19 mouse cellular contexts compared by ENCODE assay signal in genomic region chr3:141251440-141251839, GRCm38 (mm10). TPM values are rescaled to one million over a fixed set of nuclear protein-coding genes. Genes with fewer than 3 reads are reported as not detected.
DNase-seq lines count a peak whose midpoint lies in the region.
"Had no signal": no experiment of that assay in that cellular context is flagged by ENCODE, and none has a peak within 500 bp of the region (broad histone marks: within the 10 kb centered on the region; RNA-seq: fewer than 3 reads in every experiment).

No protein-coding gene starts in this region.

- WGBS in heart, embryonic 10.5 days: 78% methylated on average over 1 of the region's 1 CpGs

- H3K9me3 ChIP-seq in heart, embryonic 10.5 days: no peaks in the 10 kb centered on the region
- H3K9me3 ChIP-seq: kidney, embryonic 15.5 days; limb, embryonic 10.5 days; liver, embryonic 12.5 days; lung, embryonic 15.5 days; midbrain, embryonic 13.5 days had no signal

- no peaks in the 10 kb centered on the region for H3K36me3 ChIP-seq in heart, embryonic 10.5 days
- H3K36me3 ChIP-seq: kidney, embryonic 15.5 days; limb, embryonic 10.5 days; liver, embryonic 12.5 days; lung, embryonic 15.5 days; midbrain, embryonic 13.5 days had no signal

- H3K4me1 ChIP-seq in heart, embryonic 10.5 days: no peaks in the 10 kb centered on the region
- H3K4me1 ChIP-seq: kidney, embryonic 15.5 days; limb, embryonic 10.5 days; liver, embryonic 12.5 days; lung, embryonic 15.5 days; midbrain, embryonic 13.5 days had no signal

- DNase-seq in cerebellum, postnatal 10 days: peak; percentile 12 to 36
- no peak for DNase-seq in cerebellum, postnatal 36 days
- DNase-seq in frontal cortex, postnatal 36 days (ENCODE audit: low spot score in 2 of 2): peak; percentile 27 to 79
- DNase-seq in left cerebral cortex, adult 11 months (ENCODE audit: low spot score): peak; percentile 28
- peak; percentile 66 to 67 for DNase-seq in right cerebral cortex, adult 2 months (ENCODE audit: low spot score in 2 of 2)
- DNase-seq in heart, embryonic 10.5 days (ENCODE audit: low spot score): no peak
- DNase-seq in spleen, adult 18-20 months: no peak
- DNase-seq in T-cell, adult 2 months (ENCODE audit: low spot score): no peak
- DNase-seq: adrenal gland, postnatal 36 days; cerebellum, postnatal 14 days; gastrocnemius, postnatal 10 days; thymus, postnatal 36 days had no signal

- H3K27me3 ChIP-seq in heart, embryonic 10.5 days (ENCODE audit: insufficient read depth, poor library complexity, severe bottlenecking): no peaks in the 10 kb centered on the region
- H3K27me3 ChIP-seq: kidney, embryonic 15.5 days; liver, embryonic 12.5 days; lung, embryonic 15.5 days; midbrain, embryonic 13.5 days had no signal

- no peak overlapping the region for H3K27ac ChIP-seq in heart, embryonic 10.5 days
- H3K27ac ChIP-seq: kidney, embryonic 15.5 days; limb, embryonic 10.5 days; liver, embryonic 12.5 days; lung, embryonic 15.5 days; midbrain, embryonic 13.5 days had no signal

- no peak overlapping the region for H3K4me3 ChIP-seq in heart, embryonic 10.5 days
- H3K4me3 ChIP-seq: kidney, embryonic 15.5 days; limb, embryonic 10.5 days; liver, embryonic 12.5 days; lung, embryonic 15.5 days; midbrain, embryonic 13.5 days had no signal

RNA-seq across cellular contexts. Expression of gene Pdha2, which starts 39.3 kb away (rescaled TPM):
- polyA plus RNA-seq in heart, embryonic 10.5 days (2016; fragmentation: Nextera tagmentation; extraction: Ambion mirVana): not detected in 2 replicates
- polyA plus RNA-seq: embryonic facial prominence, embryonic 11.5 days; kidney, embryonic 15.5 days; limb, embryonic 10.5 days; liver, embryonic 12.5 days; lung, embryonic 15.5 days; midbrain, embryonic 13.5 days; stomach, embryonic 16.5 days had no signal

Comparison
In these comparisons a context has a peak if more than half of its experiments do, and no peak if none do; other contexts are left out.
1. DNase-seq: peak in cerebellum, postnatal 10 days (2 of 2), frontal cortex, postnatal 36 days (2 of 2), left cerebral cortex, adult 11 months (single experiment) and right cerebral cortex, adult 2 months (2 of 2); none in cerebellum, postnatal 36 days (0 of 2), heart, embryonic 10.5 days (single experiment), spleen, adult 18-20 months (0 of 2) and T-cell, adult 2 months (single experiment).